Mouse (Mus musculus): ENCODE results near the gene Jade2.

- TF ChIP-seq POLR2A (IDR thresholded peaks at IDR 0.05; ENCODE audit: control insufficient read depth, low read depth, low read length), result no peak
- no peak for TF ChIP-seq CTCF (IDR thresholded peaks at IDR 0.05; ENCODE audit: control insufficient read depth, insufficient read depth, insufficient replicate concordance, low read depth, low read length)
These were observed 17.5 kb downstream of the Jade2 start for GRCm38 (mm10) chr11:51839973-51840372.

Data from testis, adult 2 months (tissue).